Mouse (Mus musculus): Measurements from ENCODE around the gene Tmcc1.

DNA sequence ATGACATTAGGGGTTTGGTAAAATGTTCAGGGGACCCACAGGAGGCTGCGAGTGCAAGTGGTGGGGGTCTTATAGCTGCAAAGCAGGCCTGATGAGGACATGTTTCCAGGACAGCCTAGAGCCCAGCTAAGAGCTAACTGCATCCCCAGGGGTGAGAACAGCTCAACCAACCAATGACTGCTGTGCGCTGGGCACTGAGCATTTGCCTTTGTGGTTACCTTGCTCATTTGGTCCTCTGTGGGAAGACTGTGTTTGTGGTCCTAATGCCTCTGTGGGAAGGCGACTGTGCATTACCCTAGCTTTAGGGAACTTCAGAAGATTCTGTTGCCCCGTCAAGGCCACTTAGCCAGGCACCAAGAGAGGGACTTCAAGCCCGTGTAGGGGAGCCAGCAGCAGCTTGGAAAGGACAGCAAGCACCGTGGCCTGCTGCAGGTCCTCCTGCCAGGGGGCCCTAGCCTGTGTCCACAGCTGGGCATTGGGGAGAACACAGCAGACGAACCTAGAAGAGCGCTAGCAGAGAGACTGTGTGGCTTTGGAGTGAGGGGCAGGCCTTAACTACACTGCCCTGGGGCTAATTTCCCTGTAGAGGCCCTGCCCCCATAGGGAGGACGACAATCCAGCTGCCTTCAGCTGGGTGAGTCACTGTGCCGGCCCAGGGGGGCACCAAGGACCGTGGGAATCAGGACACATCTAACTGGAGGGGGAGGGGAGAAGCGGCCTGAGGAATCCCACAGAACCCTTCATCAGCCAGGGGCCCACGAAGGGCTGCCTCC is 202.0 kb downstream of the Tmcc1 start:
- TF ChIP-seq CTCF (IDR thresholded peaks at IDR 0.05; ENCODE audit: extremely low read depth, insufficient read depth, low read length) (no peak), POLR2A (IDR thresholded peaks at IDR 0.05; ENCODE audit: extremely low read depth, insufficient read depth, low read length) (no peak)
